Mouse (Mus musculus): Measurements from ENCODE around the gene Epn3. TPM values are rescaled to one million over a fixed set of nuclear protein-coding genes. Genes with fewer than 3 reads are reported as not detected.

Epn3 gene
- polyA plus RNA-seq, 1 experiment from 2014 or later: 53.4 TPM

GRCm38 (mm10) chr11:94480382-94480781 is 19.4 kb downstream of the Epn3 start:
- Histone ChIP-seq H3K4me1 (replicated peaks; ENCODE audit: control insufficient read depth, insufficient read depth) (no peaks in the 10 kb centered on the region), H3K4me2 (replicated peaks; ENCODE audit: low read depth) (no peak overlapping the region), H3K27ac (replicated peaks) (no peak overlapping the region), H3K9ac (ENCODE audit: low read length) (no peak overlapping the region), H3K9me3 (ENCODE audit: control insufficient read depth, low read length) (no peaks in the 10 kb centered on the region), H3K4me3 (ENCODE audit: low read depth, low read length) (no peak overlapping the region), H3K36me3 (ENCODE audit: control insufficient read depth, insufficient read depth, low read length) (no peaks in the 10 kb centered on the region), H3K27me3 (ENCODE audit: control insufficient read depth, insufficient read depth, low read length) (no peaks in the 10 kb centered on the region)
- DNase-seq (ENCODE audit: low spot score) (no peak), ATAC-seq (ENCODE audit: low FRiP score, low TSS enrichment) (no peak)
- TF ChIP-seq CTCF (IDR thresholded peaks at IDR 0.05; ENCODE audit: low read depth): no peak
- no peak for TF ChIP-seq EP300 (optimal IDR thresholded peaks at IDR 0.05)
- WGBS: 83% methylated on average over 9 of the region's 9 CpGs

- Histone ChIP-seq H3K9ac (ENCODE audit: low read length) (no peak overlapping the region), H3K27me3 (ENCODE audit: control insufficient read depth, insufficient read depth, low read length) (peaks cover 7% of the 10 kb centered on the region; the same call in 1 of the 2 replicates), H3K4me3 (ENCODE audit: low read depth, low read length) (no peak overlapping the region), H3K27ac (replicated peaks) (no peak overlapping the region), H3K9me3 (ENCODE audit: control insufficient read depth, low read length) (no peaks in the 10 kb centered on the region), H3K4me2 (replicated peaks; ENCODE audit: low read depth) (no peak overlapping the region), H3K4me1 (replicated peaks; ENCODE audit: control insufficient read depth, insufficient read depth) (no peaks in the 10 kb centered on the region; the same call in 1 of the 2 replicates), H3K36me3 (ENCODE audit: control insufficient read depth, insufficient read depth, low read length) (no peaks in the 10 kb centered on the region)
- whole genome bisulfite sequencing: 68% methylated on average over 6 of the region's 6 CpGs
- DNase-seq (ENCODE audit: low spot score): no peak
- ATAC-seq (ENCODE audit: low FRiP score, low TSS enrichment): no peak
- TF ChIP-seq CTCF (IDR thresholded peaks at IDR 0.05; ENCODE audit: low read depth) (no peak), EP300 (optimal IDR thresholded peaks at IDR 0.05) (no peak)
Measured at GRCm38 (mm10) chr11:94477651-94478050, 22.1 kb downstream of the Epn3 start.

- Histone ChIP-seq H3K4me1 (replicated peaks; ENCODE audit: control insufficient read depth, insufficient read depth) (no peaks in the 10 kb centered on the region; the same call in 1 of the 2 replicates), H3K36me3 (ENCODE audit: control insufficient read depth, insufficient read depth, low read length) (no peaks in the 10 kb centered on the region), H3K27me3 (ENCODE audit: control insufficient read depth, insufficient read depth, low read length) (peaks cover 7% of the 10 kb centered on the region; the same call in 1 of the 2 replicates), H3K9me3 (ENCODE audit: control insufficient read depth, low read length) (no peaks in the 10 kb centered on the region), H3K27ac (replicated peaks) (no peak overlapping the region), H3K9ac (ENCODE audit: low read length) (no peak overlapping the region), H3K4me2 (replicated peaks; ENCODE audit: low read depth) (no peak overlapping the region), H3K4me3 (ENCODE audit: low read depth, low read length) (no peak overlapping the region)
- DNase-seq (ENCODE audit: low spot score) (no peak), ATAC-seq (ENCODE audit: low FRiP score, low TSS enrichment) (no peak)
- TF ChIP-seq EP300 (optimal IDR thresholded peaks at IDR 0.05) (no peak), CTCF (IDR thresholded peaks at IDR 0.05; ENCODE audit: low read depth) (no peak)
- WGBS: 29% methylated on average over 11 of the region's 11 CpGs
Measured at GRCm38 (mm10) chr11:94475722-94476121, 24.1 kb downstream of the Epn3 start.

DNA sequence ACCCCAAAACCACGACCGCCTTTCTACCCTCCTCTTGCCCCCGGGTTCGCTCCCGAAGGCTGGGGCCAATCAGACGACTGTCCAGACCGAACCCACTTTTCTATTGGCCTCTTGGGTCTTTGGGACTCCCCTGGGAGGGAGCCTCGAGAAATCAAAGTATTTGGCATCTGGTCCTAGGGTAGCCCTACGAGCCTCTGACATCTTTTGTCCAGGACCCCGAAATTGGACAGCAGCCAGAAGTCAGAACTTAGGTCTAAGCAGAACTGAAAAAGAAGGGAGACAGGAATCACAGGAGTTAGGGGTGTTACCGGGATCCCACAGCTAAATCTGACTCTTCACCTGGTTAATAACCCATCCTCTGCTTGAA is 25.2 kb downstream of the Epn3 start:
- no peak; the same call in 1 of the 2 replicates for ATAC-seq (ENCODE audit: low FRiP score, low TSS enrichment)
- peaks cover 7% of the 10 kb centered on the region; the same call in 1 of the 2 replicates for H3K27me3 ChIP-seq (ENCODE audit: control insufficient read depth, insufficient read depth, low read length)
- no peaks in the 10 kb centered on the region for H3K36me3 ChIP-seq (ENCODE audit: control insufficient read depth, insufficient read depth, low read length)
- H3K9ac ChIP-seq (ENCODE audit: low read length): no peak overlapping the region
- TF ChIP-seq CTCF (IDR thresholded peaks at IDR 0.05; ENCODE audit: low read depth): no peak
- H3K27ac ChIP-seq (replicated peaks): no peak overlapping the region
- peak overlapping the region; percentile 61 for H3K4me3 ChIP-seq (ENCODE audit: low read depth, low read length)
- peaks cover 2% of the 10 kb centered on the region for H3K4me1 ChIP-seq (replicated peaks; ENCODE audit: control insufficient read depth, insufficient read depth)
- peak overlapping the region; percentile 92 for H3K4me2 ChIP-seq (replicated peaks; ENCODE audit: low read depth)
- no peaks in the 10 kb centered on the region for H3K9me3 ChIP-seq (ENCODE audit: control insufficient read depth, low read length)
- no peak for DNase-seq (ENCODE audit: low spot score)
- 3% methylated on average over 11 of the region's 11 CpGs for WGBS

GRCm38 (mm10) chr11:94473707-94474543 is 25.8 kb downstream of the Epn3 start, which contains the start of gene Cacna1g:
TSS of gene Cacna1g (minus strand) at chr11:94474198.
- peak; percentile 90 for ATAC-seq (ENCODE audit: low FRiP score, low TSS enrichment)
- H3K4me1 ChIP-seq (replicated peaks; ENCODE audit: control insufficient read depth, insufficient read depth): peaks cover 6% of the 10 kb centered on the region

More at GRCm38 (mm10) chr11:94473707-94474543, 25.8 kb downstream of the Epn3 start, which contains the start of gene Cacna1g:
- Histone ChIP-seq H3K9me3 (ENCODE audit: control insufficient read depth, low read length) (no peaks in the 10 kb centered on the region), H3K36me3 (ENCODE audit: control insufficient read depth, insufficient read depth, low read length) (no peaks in the 10 kb centered on the region), H3K27ac (replicated peaks) (peak within 1 kb of the TSS; percentile 56), H3K4me2 (replicated peaks; ENCODE audit: low read depth) (peak within 1 kb of the TSS; percentile 92), H3K9ac (ENCODE audit: low read length) (peak within 1 kb of the TSS; percentile 67), H3K4me3 (ENCODE audit: low read depth, low read length) (peak within 1 kb of the TSS; percentile 61), H3K27me3 (ENCODE audit: control insufficient read depth, insufficient read depth, low read length) (peaks cover 7% of the 10 kb centered on the region; the same call in 1 of the 2 replicates)
- DNase-seq (ENCODE audit: low spot score): peak; percentile 88
- WGBS: under 1% methylated on average over 41 of the region's 71 CpGs
- TF ChIP-seq EP300 (optimal IDR thresholded peaks at IDR 0.05) (no peak), CTCF (IDR thresholded peaks at IDR 0.05; ENCODE audit: low read depth) (no peak)

All from stomach, postnatal 0 days (tissue).